In the genomic region with DNA sequence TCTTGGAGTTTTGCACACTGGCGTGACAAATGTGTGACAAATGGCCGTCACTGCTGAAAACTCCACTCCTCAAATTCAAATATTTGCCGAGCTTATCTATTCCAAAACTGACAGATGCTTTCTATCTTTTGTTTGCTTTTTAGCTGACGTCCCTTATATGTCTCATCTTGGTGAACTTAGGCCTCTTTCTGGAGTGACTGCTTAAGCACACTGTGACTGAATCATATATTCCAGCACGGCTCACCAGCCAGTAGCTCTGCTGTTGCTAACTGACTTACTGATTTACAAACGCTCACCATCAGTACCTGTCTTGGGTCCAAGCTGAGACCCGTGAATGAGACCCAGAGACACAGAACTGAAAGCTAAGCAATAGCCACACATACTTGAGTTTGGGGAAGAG, we compare ENCODE assay signal across 22 mouse cellular contexts. TPM values are rescaled to one million over a fixed set of nuclear protein-coding genes. Genes with fewer than 3 reads are reported as not detected.
A peak's percentile ranks its signal among the peaks of the same experiment; 100 is the strongest.
DNase-seq lines count a peak whose midpoint lies in the region; ATAC-seq and TF ChIP-seq lines count a peak whose summit lies in the region.
"Had no signal": no experiment of that assay in that cellular context is flagged by ENCODE, and none has a peak within 500 bp of the region (broad histone marks: within the 10 kb centered on the region; RNA-seq: fewer than 3 reads in every experiment).

No protein-coding gene starts in this region.

- peak; percentile 12; the same call in 1 of the 2 replicates for ATAC-seq in lung, embryonic 14.5 days (ENCODE audit: insufficient read depth)
- ATAC-seq in intestine, embryonic 15.5 days: peak; percentile 73
- peak; percentile 41; the same call in 1 of the 2 replicates for ATAC-seq in intestine, postnatal 0 days
- ATAC-seq in stomach, embryonic 16.5 days (ENCODE audit: insufficient read depth, low FRiP score): no peak; the same call in 1 of the 2 replicates
- ATAC-seq in activated CD4-positive, CD25-positive, alpha-beta regulatory T cell, adult 4 months: no peak
- ATAC-seq: forebrain, embryonic 15.5 days had no signal

- no peak for TF ChIP-seq CTCF in lung, embryonic 14.5 days (IDR thresholded peaks at IDR 0.05; ENCODE audit: low read depth)
- TF ChIP-seq CTCF in intestine, postnatal 0 days (IDR thresholded peaks at IDR 0.05; ENCODE audit: low read depth): no peak

- H3K4me3 ChIP-seq in lung, embryonic 14.5 days (ENCODE audit: low read depth, low read length): no peak overlapping the region
- H3K4me3 ChIP-seq in intestine, embryonic 15.5 days (replicated peaks): no peak overlapping the region
- H3K4me3 ChIP-seq in intestine, postnatal 0 days (ENCODE audit: low read depth, low read length): peak overlapping the region; percentile 7
- H3K4me3 ChIP-seq in stomach, embryonic 16.5 days (replicated peaks; ENCODE audit: low read length): 0 out of 2 replicates have a peak overlapping the region, but pooled peaks have one; percentile 10
- H3K4me3 ChIP-seq: embryonic facial prominence, embryonic 12.5 days; forebrain, embryonic 15.5 days; heart, adult 2 months; heart, embryonic 15.5 days; hindbrain, embryonic 10.5 days had no signal

- no peaks in the 10 kb centered on the region for H3K9me3 ChIP-seq in lung, embryonic 14.5 days (ENCODE audit: low read depth, low read length)
- no peaks in the 10 kb centered on the region for H3K9me3 ChIP-seq in intestine, embryonic 15.5 days
- no peaks in the 10 kb centered on the region for H3K9me3 ChIP-seq in intestine, postnatal 0 days (ENCODE audit: control insufficient read depth)
- H3K9me3 ChIP-seq in stomach, embryonic 16.5 days (replicated peaks; ENCODE audit: control insufficient read depth, low read length): no peaks in the 10 kb centered on the region
- H3K9me3 ChIP-seq: embryonic facial prominence, embryonic 12.5 days; forebrain, embryonic 15.5 days; heart, embryonic 15.5 days; hindbrain, embryonic 10.5 days had no signal

- no peak overlapping the region for H3K27ac ChIP-seq in lung, embryonic 14.5 days (ENCODE audit: low read depth)
- no peak overlapping the region for H3K27ac ChIP-seq in intestine, embryonic 15.5 days
- H3K27ac ChIP-seq in intestine, postnatal 0 days (ENCODE audit: low read depth, low read length): no peak overlapping the region
- peak overlapping the region; percentile 66 for H3K27ac ChIP-seq in stomach, embryonic 16.5 days (ENCODE audit: low read length)
- H3K27ac ChIP-seq: embryonic facial prominence, embryonic 12.5 days; forebrain, embryonic 15.5 days; heart, adult 2 months; heart, embryonic 15.5 days; hindbrain, embryonic 10.5 days; hindbrain, embryonic 14.5 days had no signal

- DNase-seq in lung, embryonic 14.5 days: peak; percentile 28
- no peak for DNase-seq in lung, postnatal 36 days
- DNase-seq in layer of hippocampus, postnatal 10 days (ENCODE audit: low spot score in 2 of 2): no peak
- DNase-seq: adrenal gland, adult 8-10 months; adrenal gland, postnatal 36 days; cerebellum, adult 11 months; cerebellum, adult 9-10 months; cerebellum, postnatal 25 days; heart, adult 2 months had no signal

- no peak overlapping the region for H3K9ac ChIP-seq in lung, embryonic 14.5 days
- H3K9ac ChIP-seq in intestine, embryonic 15.5 days: no peak overlapping the region
- H3K9ac ChIP-seq in intestine, postnatal 0 days (ENCODE audit: low read depth, low read length): 0 out of 2 replicates have a peak overlapping the region, but pooled peaks have one; percentile 11
- no peak overlapping the region for H3K9ac ChIP-seq in stomach, embryonic 16.5 days (ENCODE audit: low read length)
- H3K9ac ChIP-seq: embryonic facial prominence, embryonic 12.5 days; forebrain, embryonic 15.5 days; heart, embryonic 15.5 days; hindbrain, embryonic 14.5 days had no signal

- WGBS in lung, embryonic 14.5 days: 17% methylated on average over 7 of the region's 7 CpGs
- 31% methylated on average over 7 of the region's 7 CpGs for WGBS in intestine, embryonic 15.5 days
- WGBS in intestine, postnatal 0 days: 25% methylated on average over 7 of the region's 7 CpGs
- 31% methylated on average over 7 of the region's 7 CpGs for WGBS in stomach, embryonic 16.5 days

- no peaks in the 10 kb centered on the region for H3K27me3 ChIP-seq in lung, embryonic 14.5 days (ENCODE audit: insufficient read depth, low read length)
- H3K27me3 ChIP-seq in intestine, embryonic 15.5 days (replicated peaks): no peaks in the 10 kb centered on the region
- no peaks in the 10 kb centered on the region for H3K27me3 ChIP-seq in intestine, postnatal 0 days (replicated peaks; ENCODE audit: control insufficient read depth, insufficient read depth, low read length)
- H3K27me3 ChIP-seq in stomach, embryonic 16.5 days (ENCODE audit: control insufficient read depth, insufficient read depth, low read length): no peaks in the 10 kb centered on the region
- H3K27me3 ChIP-seq: embryonic facial prominence, embryonic 12.5 days; forebrain, embryonic 15.5 days; heart, embryonic 15.5 days had no signal

- H3K4me1 ChIP-seq in lung, embryonic 14.5 days (ENCODE audit: insufficient read depth): no peaks in the 10 kb centered on the region
- no peaks in the 10 kb centered on the region for H3K4me1 ChIP-seq in intestine, embryonic 15.5 days (replicated peaks)
- H3K4me1 ChIP-seq in intestine, postnatal 0 days (replicated peaks; ENCODE audit: control insufficient read depth, insufficient read depth, low read length): no peaks in the 10 kb centered on the region
- peaks cover 7% of the 10 kb centered on the region for H3K4me1 ChIP-seq in stomach, embryonic 16.5 days (ENCODE audit: control insufficient read depth, insufficient read depth, low read length)
- H3K4me1 ChIP-seq: embryonic facial prominence, embryonic 12.5 days; forebrain, embryonic 15.5 days; hindbrain, embryonic 10.5 days had no signal

- no peak overlapping the region for H3K4me2 ChIP-seq in lung, embryonic 14.5 days
- H3K4me2 ChIP-seq in intestine, embryonic 15.5 days (replicated peaks): peak overlapping the region; percentile 27
- peak overlapping the region; percentile 49 for H3K4me2 ChIP-seq in intestine, postnatal 0 days (replicated peaks; ENCODE audit: low read depth)
- H3K4me2 ChIP-seq in stomach, embryonic 16.5 days (ENCODE audit: low read depth, low read length): peak overlapping the region; percentile 18; the same call in 1 of the 2 replicates
- H3K4me2 ChIP-seq: embryonic facial prominence, embryonic 12.5 days; forebrain, embryonic 15.5 days; heart, embryonic 11.5 days; heart, embryonic 15.5 days; hindbrain, embryonic 14.5 days had no signal

- no peaks in the 10 kb centered on the region for H3K36me3 ChIP-seq in lung, embryonic 14.5 days (ENCODE audit: insufficient read depth)
- H3K36me3 ChIP-seq in intestine, embryonic 15.5 days: no peaks in the 10 kb centered on the region
- no peaks in the 10 kb centered on the region for H3K36me3 ChIP-seq in intestine, postnatal 0 days (ENCODE audit: control insufficient read depth, insufficient read depth)
- no peaks in the 10 kb centered on the region for H3K36me3 ChIP-seq in stomach, embryonic 16.5 days (ENCODE audit: control insufficient read depth, insufficient read depth, low read length)
- H3K36me3 ChIP-seq: embryonic facial prominence, embryonic 12.5 days; forebrain, embryonic 15.5 days; heart, embryonic 15.5 days; hindbrain, embryonic 10.5 days had no signal

RNA-seq across cellular contexts. Expression of a gene that starts 17.3 kb away (rescaled TPM):
- polyA plus RNA-seq in lung, embryonic 14.5 days (2014; fragmentation: Nextera tagmentation; extraction: Ambion mirVana): 3.7 and 4.0 TPM in 2 replicates
- 9.4 and 9.9 TPM in 2 replicates for polyA plus RNA-seq in intestine, embryonic 15.5 days (2015; fragmentation: Nextera tagmentation; extraction: Ambion mirVana)
- 7.0 and 7.4 TPM in 2 replicates for polyA plus RNA-seq in intestine, postnatal 0 days (2015; fragmentation: Nextera tagmentation; extraction: Ambion mirVana)
- 24.6 and 30.8 TPM in 2 replicates for polyA plus RNA-seq in stomach, embryonic 16.5 days (2015; fragmentation: Nextera tagmentation; extraction: Ambion mirVana)
- total RNA-seq in layer of hippocampus, postnatal 10 days (2021): 10 to 100 TPM; 26.9 to 32.3 TPM
- 10 to 100 TPM; 25.2 to 28.4 TPM for polyA plus RNA-seq in activated CD4-positive, CD25-positive, alpha-beta regulatory T cell, adult 4 months (2017; shearing (Covaris generic))

RNA-seq across cellular contexts. Expression of a gene that starts 19.2 kb away (rescaled TPM):
- polyA plus RNA-seq in lung, embryonic 14.5 days (2014; fragmentation: Nextera tagmentation; extraction: Ambion mirVana): not detected in 2 replicates
- polyA plus RNA-seq in intestine, embryonic 15.5 days (2015; fragmentation: Nextera tagmentation; extraction: Ambion mirVana): not detected in 2 replicates
- not detected in 2 replicates for polyA plus RNA-seq in intestine, postnatal 0 days (2015; fragmentation: Nextera tagmentation; extraction: Ambion mirVana)
- polyA plus RNA-seq in stomach, embryonic 16.5 days (2015; fragmentation: Nextera tagmentation; extraction: Ambion mirVana): not detected in 2 replicates
- not detected for total RNA-seq in layer of hippocampus, postnatal 10 days (2021)
- under 1 TPM in 1 of 2 experiments, not detected in 1; 0.32 TPM for polyA plus RNA-seq in activated CD4-positive, CD25-positive, alpha-beta regulatory T cell, adult 4 months (2017; shearing (Covaris generic))
- total RNA-seq: adrenal gland, adult 8-10 months; adrenal gland, postnatal 36 days; gastrocnemius, adult 8-10 months; heart, adult 2 months had no signal
- polyA plus RNA-seq: cortical plate, adult 2 months; embryonic facial prominence, embryonic 12.5 days; forebrain, embryonic 11.5 days; forebrain, embryonic 15.5 days; heart, embryonic 11.5 days; heart, embryonic 15.5 days; hindbrain, embryonic 10.5 days; hindbrain, embryonic 14.5 days had no signal

Comparison
In these comparisons a context has a peak if more than half of its experiments do, and no peak if none do; other contexts are left out.
1. H3K4me3 ChIP-seq: peak in intestine, postnatal 0 days (single experiment) and stomach, embryonic 16.5 days (single experiment); none in lung, embryonic 14.5 days (single experiment) and intestine, embryonic 15.5 days (single experiment).
2. ATAC-seq: peak in lung, embryonic 14.5 days (single experiment), intestine, embryonic 15.5 days (single experiment) and intestine, postnatal 0 days (single experiment); none in stomach, embryonic 16.5 days (single experiment) and activated CD4-positive, CD25-positive, alpha-beta regulatory T cell, adult 4 months (single experiment).